Comparison of ENCODE assay signal across 7 mouse cellular contexts in genomic region chr2:70031472-70031871, GRCm38 (mm10).
"Had no signal": no experiment of that assay in that cellular context is flagged by ENCODE, and none has a peak within 500 bp of the region (broad histone marks: within the 10 kb centered on the region; RNA-seq: fewer than 3 reads in every experiment).

No protein-coding gene starts in this region.

- DNase-seq: lung, adult 2 months; lung, postnatal 14 days; lung, postnatal 36 days; right cerebral cortex, postnatal 14 days; thymus, adult 2 months; thymus, postnatal 25 days; thymus, postnatal 4 days had no signal
